Mouse (Mus musculus) spleen, embryonic (tissue): ENCODE results near the gene Nab2.

Source experiments
- CTCF ChIA-PET: fragments of 350-600 bp; sonication (Branson Sonifier 250); formaldehyde crosslinking; loops from one replicate; lab custom pipeline; 2022; lab: Charles Lee

Nab2 gene

DNA sequence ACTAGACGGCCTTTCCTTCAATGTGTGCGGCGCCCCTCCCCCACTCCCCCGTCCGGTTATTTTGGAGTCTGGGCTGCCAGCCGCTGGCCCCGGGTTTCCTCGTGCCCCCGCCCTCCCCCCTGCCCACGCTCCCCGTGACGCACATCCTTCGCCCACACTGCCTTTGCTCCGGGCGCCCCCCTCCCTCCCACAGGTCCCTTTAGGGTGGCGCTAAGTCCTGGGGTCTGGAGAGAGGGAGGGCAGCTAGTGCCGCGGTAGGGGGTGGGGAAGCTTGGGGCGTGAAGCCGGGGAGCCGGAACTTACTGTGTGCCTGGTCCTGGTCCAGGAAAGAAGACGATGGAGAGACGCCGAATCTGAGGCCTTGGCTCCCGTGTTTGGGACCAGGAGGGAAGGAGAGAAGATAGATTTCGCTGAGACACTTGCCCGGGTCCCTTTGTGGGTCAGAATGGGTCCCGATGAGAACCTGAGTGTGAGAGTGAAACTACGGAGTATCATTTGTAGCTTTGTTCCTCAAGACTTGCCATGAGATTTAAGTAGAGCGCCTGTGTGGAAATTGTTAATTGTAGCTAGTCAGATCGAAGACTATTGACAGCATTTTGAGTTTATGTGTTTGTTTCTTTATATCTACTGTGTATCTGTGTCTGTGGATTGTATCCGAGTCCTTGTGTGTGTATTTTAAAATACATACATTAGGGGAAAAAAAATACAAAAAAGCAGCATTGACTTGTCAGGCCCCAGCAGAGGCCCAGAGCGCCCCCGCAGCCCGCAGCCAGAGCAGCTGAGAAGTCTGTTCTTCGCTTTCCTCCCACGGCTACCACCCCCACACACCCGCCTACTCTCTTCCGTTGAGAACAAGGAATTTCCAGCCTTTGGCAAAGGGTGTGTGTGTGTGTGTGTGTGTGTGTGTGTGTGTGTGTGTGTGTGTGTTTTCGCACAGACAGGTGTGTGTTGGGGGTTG is at the start of gene Nab2:
Nab2 (minus strand) TSS at position 476 of the 958 bp plus-strand sequence.
- CTCF ChIA-PET: interaction anchor here (0.5 to 0.6 kb wide), 2 partner anchors 79 to 365 kb away, joined by 3 read pairs; no protein-coding TSS in a partner anchor

DNA sequence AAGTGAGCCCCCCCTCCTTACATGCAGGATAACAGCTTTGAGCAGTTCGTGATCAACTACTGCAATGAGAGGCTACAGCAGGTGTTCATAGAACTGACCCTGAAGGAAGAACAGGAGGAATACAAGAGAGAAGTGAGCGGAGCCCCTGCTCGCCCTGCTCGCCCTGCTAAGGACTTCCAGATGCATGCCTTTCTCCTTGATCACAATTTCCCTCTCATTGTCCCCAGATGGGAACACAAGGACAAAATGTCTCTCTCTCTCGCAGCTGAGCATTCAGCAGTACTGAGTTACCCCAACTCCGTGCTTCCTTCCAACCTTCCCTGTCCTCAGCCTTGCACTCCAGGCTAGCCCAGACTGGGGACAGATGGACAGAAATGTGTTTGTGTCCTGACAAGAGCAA is 44.4 kb upstream of the Nab2 start:
- CTCF ChIA-PET: no interaction called here

DNA sequence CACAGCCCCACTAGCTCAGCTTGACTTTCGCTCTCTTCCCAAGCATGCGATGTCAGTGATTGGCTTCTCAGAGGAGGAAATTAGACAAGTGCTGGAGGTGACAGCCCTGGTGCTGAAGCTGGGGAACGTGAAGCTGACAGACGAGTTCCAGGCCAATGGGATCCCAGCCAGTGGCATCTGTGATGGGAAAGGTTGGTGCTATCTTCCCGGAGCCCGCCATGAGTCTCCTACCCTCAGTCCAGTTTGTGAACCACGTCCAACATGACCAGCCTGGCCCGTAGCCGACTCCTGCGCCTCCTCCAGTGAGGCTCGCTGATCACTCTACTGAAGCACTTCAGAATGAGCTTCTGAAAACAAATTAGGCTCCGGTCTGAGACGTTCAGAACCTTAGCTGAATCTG is 42.0 kb upstream of the Nab2 start:
- CTCF ChIA-PET: no interaction called here

DNA sequence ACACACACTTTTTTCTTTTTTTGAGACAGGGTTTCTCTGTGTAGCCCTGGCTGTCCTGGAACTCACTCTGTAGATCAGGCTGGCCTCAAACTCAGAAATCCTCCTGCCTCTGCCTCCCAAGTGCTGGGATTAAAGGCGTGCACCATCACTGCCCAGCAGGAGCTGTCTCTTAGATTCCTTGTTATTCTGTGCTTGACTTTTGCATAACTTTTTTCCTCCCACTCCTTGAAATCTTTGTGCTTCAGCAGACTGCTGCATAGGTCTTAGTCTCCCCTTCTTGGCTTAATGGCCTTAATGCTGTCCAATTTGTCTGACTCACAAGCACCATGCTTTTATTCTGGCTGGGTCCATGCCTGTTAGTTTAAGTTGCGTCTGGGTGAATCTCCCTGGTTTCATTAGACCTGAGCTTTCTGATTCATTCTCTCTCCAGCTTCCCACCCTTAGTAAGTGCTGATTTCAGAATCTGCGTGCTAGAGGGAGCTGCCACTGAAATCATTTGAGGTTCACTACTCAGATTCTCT is 40.5 kb upstream of the Nab2 start:
- CTCF ChIA-PET: no interaction called here

DNA sequence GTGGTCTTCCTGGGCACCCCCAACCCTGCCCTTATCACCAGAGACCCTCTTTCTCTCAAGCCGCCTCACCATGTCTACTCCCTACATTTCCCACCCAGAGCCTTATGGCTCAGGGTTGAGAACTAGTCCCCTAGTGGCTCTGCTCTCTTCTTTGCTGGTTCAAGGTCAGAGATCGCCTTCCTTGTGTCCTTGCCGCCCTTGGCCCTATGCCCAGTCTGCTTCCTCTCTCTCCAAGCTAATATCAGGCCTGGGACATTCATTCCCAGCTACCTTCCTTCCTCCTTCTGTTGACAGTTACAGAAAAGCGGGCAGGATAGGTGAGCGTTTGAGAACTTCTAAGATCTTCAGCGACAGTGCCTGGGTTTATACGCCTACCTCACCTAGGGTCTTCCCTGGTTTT is 39.4 kb upstream of the Nab2 start:
- CTCF ChIA-PET: no interaction called here

DNA sequence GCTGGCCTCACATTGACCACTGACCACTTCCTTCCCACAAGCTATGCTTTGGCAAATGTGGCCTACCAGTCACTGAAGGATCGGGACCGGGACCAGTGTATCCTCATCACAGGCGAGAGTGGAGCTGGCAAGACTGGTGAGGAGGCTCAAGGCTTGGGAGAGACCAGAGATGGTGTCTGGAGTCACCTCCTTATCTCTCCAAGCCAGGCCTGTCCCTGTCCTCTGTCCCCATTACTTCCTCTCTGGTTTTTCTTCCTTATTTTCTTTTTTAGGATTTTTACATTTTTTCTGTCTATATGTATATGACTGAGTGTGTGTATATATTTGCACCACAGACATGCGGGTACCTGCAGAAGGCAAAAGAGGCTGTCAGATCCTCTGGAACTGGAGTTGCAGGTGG is 37.4 kb upstream of the Nab2 start:
- CTCF ChIA-PET: no interaction called here

DNA sequence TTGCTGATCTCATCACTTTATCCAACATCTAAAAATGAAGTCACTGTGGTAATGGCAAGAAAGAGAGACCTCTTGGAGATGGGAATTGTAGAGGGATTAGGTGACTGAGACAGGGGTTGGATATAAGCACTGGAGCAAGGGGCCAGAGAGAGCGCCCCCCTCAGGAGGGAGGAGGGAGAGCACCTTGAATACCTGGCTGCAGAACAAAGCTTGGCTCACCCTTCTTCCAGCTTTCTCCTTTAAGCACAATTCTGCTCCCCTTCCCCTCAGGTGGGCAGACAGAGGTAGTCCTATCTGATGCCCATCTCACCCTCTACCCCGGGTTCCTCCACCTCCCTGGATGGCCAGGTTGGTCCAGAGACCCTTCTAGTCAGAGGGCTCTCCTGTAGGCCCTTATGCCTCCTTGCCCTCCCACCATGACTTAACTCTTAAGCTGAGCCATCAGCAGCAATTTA is 36.4 kb upstream of the Nab2 start, which contains the start of gene Myo1a:
Myo1a (plus strand) TSS at position 405 of the 455 bp plus-strand sequence.
- CTCF ChIA-PET: no interaction called here

DNA sequence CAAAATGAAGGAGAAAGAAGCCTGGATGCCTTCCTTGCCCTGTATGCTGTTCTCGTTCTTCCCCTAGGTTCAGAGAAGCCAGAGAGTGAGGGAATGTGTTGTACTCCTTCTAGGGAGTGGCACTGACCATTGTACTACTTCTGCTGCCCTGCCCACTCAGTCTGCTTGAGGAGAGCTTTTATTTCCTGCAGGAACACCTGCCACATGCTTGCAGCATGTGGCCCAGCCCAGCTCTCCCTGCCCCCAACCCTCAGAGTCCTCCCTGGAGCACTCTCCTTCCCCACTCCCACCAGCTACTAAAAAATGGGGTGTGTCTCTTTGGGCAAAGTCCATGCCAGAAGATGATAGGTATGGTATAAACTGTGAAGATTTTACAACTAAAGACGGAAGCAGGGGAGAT is 35.9 kb upstream of the Nab2 start:
- CTCF ChIA-PET: no interaction called here

DNA sequence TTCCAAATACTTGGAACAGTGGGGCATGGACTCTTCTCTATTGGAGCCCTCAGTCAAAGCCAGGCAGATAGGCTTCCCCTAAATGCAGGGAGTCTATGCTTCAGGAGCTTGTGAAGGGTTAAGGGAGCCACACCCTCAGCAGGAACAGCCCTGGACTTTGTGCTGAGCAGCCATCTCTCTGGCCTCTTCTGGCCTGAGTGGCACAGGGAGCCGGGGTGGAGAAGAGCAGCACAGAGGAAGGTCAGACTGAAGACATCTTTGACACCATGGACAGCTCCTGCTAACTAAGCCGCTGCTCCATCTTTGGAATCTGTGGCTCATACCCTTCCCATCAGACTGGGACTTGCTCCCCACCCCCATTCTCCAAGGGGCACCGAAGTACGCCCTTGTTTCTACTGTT is 34.9 kb upstream of the Nab2 start:
- CTCF ChIA-PET: no interaction called here

DNA sequence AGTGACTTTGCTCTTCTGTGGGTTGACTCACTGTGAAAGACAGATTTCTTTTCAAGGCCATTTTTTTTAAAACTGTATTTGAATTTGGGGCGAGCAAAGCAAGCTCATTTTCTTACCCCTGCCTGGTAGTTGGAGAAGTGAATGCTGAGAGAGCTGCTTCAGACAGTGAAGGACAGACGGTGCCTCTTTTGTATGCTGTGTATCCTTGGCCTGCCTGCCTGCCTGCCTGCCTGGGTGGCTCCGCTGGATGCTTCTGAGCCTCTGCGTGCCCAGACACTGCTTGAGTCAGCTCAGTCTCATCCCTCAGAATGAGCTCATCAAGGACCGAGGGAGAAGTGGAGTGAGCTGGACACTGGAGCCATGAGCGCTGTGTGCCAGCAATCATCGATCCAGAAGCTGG is 30.6 kb upstream of the Nab2 start:
- CTCF ChIA-PET: no interaction called here

DNA sequence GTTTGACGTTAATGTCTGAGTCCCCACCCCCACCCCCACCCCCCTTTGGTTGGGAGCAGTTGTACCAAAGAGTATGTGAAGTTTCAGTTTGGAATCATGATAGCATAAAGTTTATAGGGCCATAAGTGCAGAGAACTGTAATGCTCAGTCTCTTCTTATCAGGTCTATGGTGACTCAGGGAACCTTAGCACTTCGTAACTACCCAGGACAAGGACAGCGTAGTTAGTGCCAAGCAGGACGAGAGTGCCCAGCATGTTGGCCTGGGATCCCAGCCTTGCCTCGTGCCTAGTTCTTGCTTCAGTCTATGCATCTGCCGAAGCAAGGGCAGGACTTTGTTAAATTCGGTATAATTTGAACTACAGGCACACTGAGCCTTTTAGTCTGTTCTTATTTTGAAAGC is 27.4 kb upstream of the Nab2 start:
- CTCF ChIA-PET: no interaction called here

DNA sequence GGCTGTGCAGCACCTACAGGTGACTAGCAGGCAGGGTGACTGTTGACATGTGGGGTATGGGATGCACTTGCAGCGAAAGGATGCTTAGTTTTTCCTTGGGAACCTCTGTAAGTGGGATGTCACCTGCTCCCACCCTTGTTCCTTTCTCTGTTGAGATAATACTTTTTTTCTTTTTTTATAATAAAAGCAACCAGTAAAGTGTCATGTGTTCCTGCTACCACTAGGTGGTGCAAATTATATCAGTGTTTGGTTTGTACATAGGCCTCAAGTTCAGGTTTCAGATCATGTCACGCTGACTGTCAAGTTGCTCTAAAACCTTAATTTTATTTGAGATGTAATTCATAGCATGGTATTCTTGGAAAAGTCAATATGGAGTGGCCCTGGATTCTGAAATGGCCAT is 26.3 kb upstream of the Nab2 start:
- CTCF ChIA-PET: no interaction called here

DNA sequence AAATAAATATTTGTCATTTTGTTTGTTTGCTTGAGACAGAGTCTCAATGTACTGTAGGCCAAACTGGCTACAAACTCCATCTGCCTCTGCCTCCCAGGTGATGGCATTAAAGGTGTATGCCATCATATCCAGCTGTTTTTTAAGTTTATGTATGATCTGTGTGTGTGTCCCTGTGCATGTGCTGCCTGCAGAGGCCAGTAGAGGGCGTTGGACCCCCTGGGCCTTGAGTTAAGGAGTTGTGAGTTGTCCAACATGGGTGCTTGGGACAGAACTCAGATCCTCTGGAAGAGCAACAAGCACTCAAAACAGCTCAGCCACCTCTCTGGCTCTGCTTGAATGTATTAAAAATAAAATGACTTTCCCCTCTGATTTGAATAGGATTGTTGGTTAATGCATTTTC is 22.7 kb upstream of the Nab2 start:
- CTCF ChIA-PET: no interaction called here

DNA sequence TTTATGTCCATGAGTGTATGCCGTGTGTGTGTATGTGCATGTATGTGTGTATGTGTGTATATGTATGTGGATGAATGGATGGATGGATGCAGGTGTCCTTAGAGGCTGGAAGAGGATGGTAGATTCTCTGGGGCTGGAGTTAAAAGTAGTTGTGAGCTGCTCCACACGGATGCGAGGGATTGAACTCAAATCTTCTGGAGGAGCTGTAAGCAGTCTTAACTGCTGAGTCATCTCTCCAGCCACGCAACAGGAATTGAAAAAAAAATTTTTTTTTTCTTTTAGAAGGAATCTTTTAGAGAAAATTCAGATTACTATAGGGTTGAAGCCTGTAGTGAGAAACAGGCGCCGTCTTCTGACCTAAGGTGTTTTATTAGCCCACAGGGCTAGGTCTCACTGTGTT is 14.5 kb upstream of the Nab2 start:
- CTCF ChIA-PET: interaction anchor here (0.6 kb wide), 1 partner anchor 380 kb away, joined by 12 read pairs; no protein-coding TSS in a partner anchor

DNA sequence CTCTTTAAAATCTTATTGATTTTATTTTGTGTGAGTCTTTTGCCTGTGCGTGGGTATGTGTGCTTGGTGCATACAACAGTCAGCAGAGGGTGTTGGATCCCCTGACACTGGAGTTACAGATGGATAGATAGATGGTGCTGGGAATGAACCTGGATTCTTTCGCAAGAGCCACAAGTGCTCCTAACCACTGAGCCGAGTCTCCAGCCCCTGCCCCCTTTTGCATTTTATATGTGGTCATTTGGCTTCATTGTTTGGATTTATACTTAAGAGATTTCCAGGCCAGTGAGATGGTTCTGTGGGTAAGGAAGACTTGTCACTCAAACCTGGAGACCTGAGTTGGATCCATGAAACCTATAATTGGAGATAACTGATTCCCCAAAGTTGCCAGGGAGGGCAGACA is 11.5 kb upstream of the Nab2 start:
- CTCF ChIA-PET: interaction anchor here (0.6 kb wide), 1 partner anchor 38 kb away, joined by 3 read pairs; no protein-coding TSS in a partner anchor

DNA sequence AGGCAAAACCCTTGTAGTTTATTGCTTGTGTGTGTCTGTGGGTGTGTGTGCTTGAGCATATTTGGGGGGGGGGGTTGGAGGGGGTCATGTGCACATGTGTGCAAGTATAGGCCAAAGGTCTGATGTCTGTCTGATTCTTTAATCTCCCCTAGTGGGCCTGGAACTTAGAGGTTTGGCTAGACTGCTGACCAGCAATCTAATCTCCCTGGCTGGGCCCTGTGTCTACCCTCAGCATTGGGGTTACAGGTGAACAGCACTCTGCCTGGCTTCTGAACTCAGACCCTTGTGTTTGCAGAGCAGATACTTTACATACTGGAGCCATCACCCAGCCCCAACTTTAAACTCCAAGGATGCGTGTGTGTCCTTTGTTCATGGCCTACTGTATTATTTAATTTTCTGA is 10.8 kb upstream of the Nab2 start:
- CTCF ChIA-PET: no interaction called here

DNA sequence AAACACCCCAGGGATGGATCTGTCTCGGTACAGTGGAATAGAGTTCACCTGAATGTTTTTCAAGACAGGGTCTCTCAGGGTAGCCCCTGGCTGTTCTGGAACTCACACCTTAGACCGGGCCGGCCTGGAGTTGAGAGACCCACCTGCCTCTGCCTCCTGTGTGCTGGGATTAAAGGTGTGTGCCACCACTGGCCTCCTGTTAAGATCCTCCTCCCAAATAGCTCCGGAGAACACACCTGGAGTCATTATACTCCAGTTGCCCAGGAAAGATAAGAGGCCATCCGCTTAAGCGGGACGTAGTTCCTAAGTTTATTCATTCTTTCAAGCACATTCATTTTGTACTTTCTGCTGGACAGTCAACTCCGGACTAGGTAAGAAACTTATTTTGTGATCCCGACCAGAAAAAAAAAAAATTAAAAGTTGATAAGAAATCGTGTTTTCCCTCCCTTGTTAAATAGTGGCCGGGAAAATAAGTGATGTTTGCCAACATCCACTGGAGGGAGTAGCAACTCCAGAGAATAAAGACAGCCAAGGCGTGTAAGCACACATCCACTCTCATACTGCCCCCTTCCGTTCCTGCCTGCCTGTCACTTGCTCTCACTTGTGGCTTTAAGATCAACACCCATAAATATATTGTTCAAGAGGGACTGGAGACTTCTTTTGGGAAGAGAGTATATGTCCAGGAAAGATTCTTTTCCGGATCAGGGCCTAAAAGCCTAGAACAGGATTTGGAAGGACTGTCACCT is 9.4 kb upstream of the Nab2 start:
- CTCF ChIA-PET: no interaction called here

DNA sequence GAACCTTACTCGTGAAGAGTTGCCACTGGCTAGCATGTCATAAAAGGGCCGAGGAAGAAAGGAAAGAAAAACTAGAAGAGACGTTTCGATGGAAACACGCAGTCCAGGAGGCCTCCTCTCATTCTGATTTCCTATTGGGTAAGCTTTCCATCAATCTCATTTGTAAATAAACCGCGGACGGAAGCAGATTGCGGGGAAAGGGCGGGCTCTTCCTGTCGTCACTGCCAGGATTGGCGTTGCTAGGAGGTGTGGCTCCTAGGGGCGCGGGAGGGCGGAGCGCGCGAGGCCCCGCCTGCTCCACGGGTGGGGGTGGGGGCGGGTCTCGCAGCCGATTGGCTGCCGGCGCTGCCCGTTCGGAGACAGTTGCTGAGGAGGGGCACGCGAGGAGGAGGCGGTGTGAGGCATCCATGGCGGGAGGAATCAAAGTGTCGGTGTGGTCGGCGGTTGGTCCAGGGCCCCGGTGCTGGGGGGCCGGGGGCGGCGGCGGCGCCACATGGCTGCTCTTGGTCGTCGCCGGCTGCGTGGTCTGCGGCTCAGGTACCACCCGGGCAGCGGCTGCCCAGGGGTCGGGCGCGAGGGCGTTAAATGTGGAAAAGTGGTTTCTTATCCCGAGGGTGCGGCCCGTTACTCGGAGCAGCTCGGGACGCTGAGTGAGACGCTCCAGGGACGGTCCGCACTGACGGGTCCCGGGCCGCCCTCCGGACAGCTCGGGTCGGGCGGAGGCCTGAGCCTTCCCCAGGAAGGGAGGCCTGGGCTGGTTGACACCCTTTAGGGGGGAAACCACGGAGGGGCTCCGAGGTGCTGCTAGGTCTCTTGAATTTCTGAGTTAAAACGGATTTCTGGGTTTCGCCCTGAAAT is 8.6 kb upstream of the Nab2 start:
- CTCF ChIA-PET: interaction anchor here (0.7 to 1.5 kb wide), 3 partner anchors 11 to 417 kb away, joined by 8 to 15 read pairs (median 9); no protein-coding TSS in a partner anchor

DNA sequence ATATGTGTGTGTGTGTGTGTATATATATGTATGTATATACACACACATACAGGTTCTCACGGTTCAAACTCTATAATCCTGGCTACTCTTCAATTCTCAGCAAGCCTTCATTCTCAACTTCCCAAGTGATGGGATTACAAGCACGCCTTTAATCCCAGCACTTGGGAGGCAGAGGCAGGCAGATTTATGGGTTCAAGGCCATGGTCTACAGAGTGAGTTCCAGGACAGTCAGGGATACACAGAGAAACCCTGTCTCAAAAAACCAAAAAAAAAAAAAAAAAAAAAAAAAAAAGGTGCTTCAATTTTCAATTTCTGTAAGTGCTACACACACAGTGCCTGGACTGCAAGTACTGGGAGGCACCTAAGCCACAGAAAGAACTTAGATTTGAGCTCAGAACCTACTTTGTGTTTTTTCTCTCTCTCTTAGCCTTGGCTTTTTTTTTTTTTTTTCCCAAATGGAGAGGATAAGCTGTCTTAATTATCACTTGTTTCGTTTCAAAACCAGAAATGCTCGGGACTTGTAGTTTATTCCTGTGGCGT is 7.6 kb upstream of the Nab2 start:
- CTCF ChIA-PET: interaction anchor here (0.6 to 1.5 kb wide), 5 partner anchors 10 to 418 kb away, joined by 3 to 15 read pairs (median 9); no protein-coding TSS in a partner anchor

DNA sequence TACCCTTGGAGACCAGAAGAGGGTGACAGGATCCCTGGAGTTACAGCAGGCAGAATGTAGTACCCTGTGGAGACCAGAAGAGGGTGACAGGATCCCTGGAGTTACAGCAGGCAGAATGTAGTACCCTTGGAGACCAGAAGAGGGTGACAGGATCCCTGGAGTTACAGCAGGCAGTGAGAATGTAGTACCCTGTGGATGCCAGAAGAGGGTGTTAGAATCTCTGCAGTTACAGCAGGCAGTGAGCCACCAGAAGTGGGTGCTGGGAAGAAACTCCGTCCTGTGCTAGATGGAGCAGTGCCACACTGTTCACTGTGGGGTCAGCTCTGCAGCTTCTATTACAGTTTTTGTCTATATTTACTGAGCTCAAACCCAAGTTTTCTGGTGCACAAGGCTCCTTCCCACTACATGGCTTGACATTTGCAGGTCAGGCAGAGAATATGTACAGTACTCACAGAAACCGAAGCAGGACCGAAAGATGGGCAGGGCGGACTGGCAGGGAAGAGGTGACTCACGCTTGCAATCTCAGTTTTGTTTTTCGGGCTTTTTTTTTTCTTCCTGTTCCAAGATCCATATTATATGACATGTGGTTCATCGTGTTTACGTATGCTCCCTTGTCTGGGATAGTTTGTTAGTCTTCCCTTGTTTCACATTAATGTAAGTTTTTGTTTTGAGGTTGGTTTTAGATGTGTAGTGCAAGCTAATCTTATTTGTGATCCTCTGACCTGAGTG is 6.6 kb upstream of the Nab2 start:
- CTCF ChIA-PET: interaction anchor here (0.6 to 1.2 kb wide), 4 partner anchors 39 to 584 kb away, joined by 4 to 14 read pairs (median 10); no protein-coding TSS in a partner anchor
